Mouse (Mus musculus): ENCODE data around the gene Myo1c.
"Not testable (repeated sequence)": the region's sequence is repeated elsewhere in the genome, so short reads cannot be mapped to it uniquely, and the experiment has no call there.

Gene Myo1c

GRCm38 (mm10) chr11:75668621-75669020 is 18.3 kb downstream of the Myo1c start:
- DNase-seq (ENCODE audit: low spot score in 2 of 2): no peak

GRCm38 (mm10) chr11:75669176-75669852 is 19.0 kb downstream of the Myo1c start:
- DNase-seq (ENCODE audit: low spot score in 2 of 2): no peak

- no peak for DNase-seq (ENCODE audit: low spot score in 2 of 2)
These were observed 19.5 kb downstream of the Myo1c start for GRCm38 (mm10) chr11:75669853-75670200.

GRCm38 (mm10) chr11:75671426-75672180 is 21.3 kb downstream of the Myo1c start:
- DNase-seq (ENCODE audit: low spot score in 2 of 2): no peak

GRCm38 (mm10) chr11:75673411-75673810 is 23.1 kb downstream of the Myo1c start:
- no peak for DNase-seq (ENCODE audit: low spot score in 2 of 2)

GRCm38 (mm10) chr11:75674875-75675274 is 24.6 kb downstream of the Myo1c start:
- DNase-seq (ENCODE audit: low spot score in 2 of 2): no peak

GRCm38 (mm10) chr11:75677881-75678746 is 27.8 kb downstream of the Myo1c start:
- no peak for DNase-seq (ENCODE audit: low spot score in 2 of 2)

GRCm38 (mm10) chr11:75678747-75679438 is 28.6 kb downstream of the Myo1c start, which contains the start of gene Crk:
Gene Crk (plus strand): TSS chr11:75679259.
- peak; percentile 99 for DNase-seq (ENCODE audit: low spot score in 2 of 2)

GRCm38 (mm10) chr11:75679439-75680171 is 29.3 kb downstream of the Myo1c start:
- DNase-seq (ENCODE audit: low spot score in 2 of 2): peak; percentile 66 to 67

GRCm38 (mm10) chr11:75684462-75684861 is 34.2 kb downstream of the Myo1c start:
- DNase-seq (ENCODE audit: low spot score in 2 of 2): no peak

GRCm38 (mm10) chr11:75684956-75685355 is 34.7 kb downstream of the Myo1c start:
- DNase-seq (ENCODE audit: low spot score in 2 of 2): no peak

- DNase-seq (ENCODE audit: low spot score in 2 of 2): no peak
These were observed 37.2 kb downstream of the Myo1c start for GRCm38 (mm10) chr11:75687343-75687993.

GRCm38 (mm10) chr11:75688132-75688531 is 37.8 kb downstream of the Myo1c start:
- no peak for DNase-seq (ENCODE audit: low spot score in 2 of 2)

GRCm38 (mm10) chr11:75689977-75690376 is 39.7 kb downstream of the Myo1c start:
- no peak for DNase-seq (ENCODE audit: low spot score in 2 of 2)

- no peak for DNase-seq (ENCODE audit: low spot score in 2 of 2)
These were observed 40.7 kb downstream of the Myo1c start for GRCm38 (mm10) chr11:75691047-75691446.

GRCm38 (mm10) chr11:75693570-75693969 is 43.3 kb downstream of the Myo1c start:
- DNase-seq (ENCODE audit: low spot score in 2 of 2): no peak

GRCm38 (mm10) chr11:75697464-75697863 is 47.2 kb downstream of the Myo1c start:
- DNase-seq (ENCODE audit: low spot score in 2 of 2): not testable (repeated sequence)

- DNase-seq (ENCODE audit: low spot score in 2 of 2): no peak
These were observed 50.3 kb downstream of the Myo1c start for GRCm38 (mm10) chr11:75700557-75700956.

- no peak for DNase-seq (ENCODE audit: low spot score in 2 of 2)
These were observed 52.5 kb downstream of the Myo1c start for GRCm38 (mm10) chr11:75702761-75703160.

- no peak for DNase-seq (ENCODE audit: low spot score in 2 of 2)
These were observed 53.4 kb downstream of the Myo1c start for GRCm38 (mm10) chr11:75703748-75704147.

All from spleen, postnatal 36 days (tissue).